Mouse (Mus musculus) lung, embryonic 15.5 days (tissue): ENCODE measurements around the gene Gm156. TPM values are rescaled to one million over a fixed set of nuclear protein-coding genes. Genes with fewer than 3 reads are reported as not detected.

Experiments
- ATAC-seq: fragments of 200-750 bp; cut with Nextera tagmentation; 2 replicates; pipeline ENCODE4 v1.8.0; 2017; ENCODE audit warnings: moderate number of reproducible peaks, borderline replicate concordance; ENCODE audit not compliant: low FRiP score, low TSS enrichment; ENCODE audit errors: extremely low read depth
- H3K27ac ChIP-seq: fragments of 300-500 bp; sonication (generic); 2 replicates; pipeline ENCODE4 v1.5.1; 2015; ENCODE audit warnings: moderate library complexity, mild to moderate bottlenecking, inconsistent platforms
- H3K27me3 ChIP-seq: fragments of 300-500 bp; sonication (generic); 2 replicates; pipeline ENCODE4 v1.6.1; 2015; ENCODE audit warnings: inconsistent platforms
- H3K36me3 ChIP-seq: fragments of 300-500 bp; sonication (generic); 2 replicates; pipeline ENCODE4 v1.6.1; 2015; ENCODE audit warnings: inconsistent platforms
- H3K4me1 ChIP-seq: fragments of 300-500 bp; sonication (generic); 2 replicates; pipeline ENCODE4 v1.6.1; 2015; ENCODE audit warnings: inconsistent platforms
- H3K4me2 ChIP-seq: fragments of 300-500 bp; sonication (generic); 2 replicates; pipeline ENCODE4 v1.6.1; 2015; ENCODE audit warnings: inconsistent platforms, mild to moderate bottlenecking, moderate library complexity
- H3K4me3 ChIP-seq: fragments of 300-500 bp; sonication (generic); 2 replicates; pipeline ENCODE4 v1.5.1; 2015; ENCODE audit warnings: mild to moderate bottlenecking, inconsistent platforms
- H3K9ac ChIP-seq: fragments of 300-500 bp; sonication (generic); 2 replicates; pipeline ENCODE4 v1.6.1; 2015; ENCODE audit warnings: inconsistent platforms
- H3K9me3 ChIP-seq: fragments of 300-500 bp; sonication (generic); 2 replicates; pipeline ENCODE4 v1.6.1; 2016; ENCODE audit warnings: inconsistent platforms
- WGBS: fragments of 180-500 bp; shearing (Covaris S2); methylation state at CpG from one replicate; pipeline ENCODE4 v1.1.7; 2015; 5-methylcytosine and 5-hydroxymethylcytosine counted together
- polyA plus RNA-seq: library from polyadenylated mRNA; unstranded; fragments of >200 nt; fragmentation: Nextera tagmentation; extraction: Ambion mirVana; gene quantifications from 2 replicates; pipeline ENCODE4 v1.2.1, GENCODE M21; 2015

Gm156 gene
- polyA plus RNA-seq, 1 experiment from 2014 or later: not detected

DNA sequence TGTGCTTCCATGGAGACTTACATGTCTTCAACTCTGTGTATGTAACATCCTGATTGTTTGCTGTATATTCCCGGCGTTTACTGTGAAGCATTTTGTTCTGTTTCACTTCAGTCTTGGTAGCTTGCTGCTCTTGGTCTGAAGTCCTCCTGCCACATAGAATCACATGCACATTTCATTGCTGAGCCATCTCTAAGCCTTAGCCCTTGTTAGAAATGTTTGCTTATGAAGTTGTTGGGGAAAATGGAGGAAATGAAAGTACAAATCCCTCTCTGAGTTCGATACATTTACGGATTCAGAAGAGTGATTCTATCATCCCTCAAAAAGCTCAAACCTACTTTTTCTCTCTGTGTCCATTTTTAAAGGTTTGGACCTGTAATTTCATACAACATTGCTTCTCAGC is 67.0 kb downstream of the Gm156 start, which contains the start of gene Klri1:
TSS of gene Klri1 (minus strand) at position 101 of the 400 bp plus-strand sequence.
- no peaks in the 10 kb centered on the region for H3K27me3 ChIP-seq
- H3K36me3 ChIP-seq: no peaks in the 10 kb centered on the region
- no peak within 1 kb of the TSS for H3K27ac ChIP-seq
- no peaks in the 10 kb centered on the region for H3K4me1 ChIP-seq
- WGBS: 87% methylated on average over 4 of the region's 4 CpGs
- ATAC-seq: no peak
- no peak within 1 kb of the TSS for H3K4me3 ChIP-seq
- H3K9me3 ChIP-seq: no peaks in the 10 kb centered on the region
- H3K4me2 ChIP-seq: no peak within 1 kb of the TSS
- H3K9ac ChIP-seq: no peak within 1 kb of the TSS

Other genes starting within 250 kb of the Gm156 start
- not detected in 2 replicates for gene Klre1, start 206.4 kb downstream of the Gm156 start, polyA plus RNA-seq
- 0.55 TPM in 1 of 2 replicates, not detected in the other for gene Klrd1, start 192.5 kb downstream of the Gm156 start, polyA plus RNA-seq
- 0.10 and 0.34 TPM in 2 replicates for gene Klrk1, start 160.4 kb downstream of the Gm156 start, polyA plus RNA-seq
- gene Klrc3, start 140.9 kb downstream of the Gm156 start, polyA plus RNA-seq: not detected in 2 replicates
- 0.06 TPM in 1 of 2 replicates, not detected in the other for gene Klrc2, start 123.6 kb downstream of the Gm156 start, polyA plus RNA-seq
- 0.35 TPM in 1 of 2 replicates, not detected in the other for gene Klrc1, start 105.3 kb downstream of the Gm156 start, polyA plus RNA-seq
- gene Klri1, start 67.1 kb downstream of the Gm156 start, polyA plus RNA-seq: not detected in 2 replicates
- not detected in 2 replicates for gene Klri2, start 43.8 kb downstream of the Gm156 start, polyA plus RNA-seq
- not detected in 2 replicates for gene Gm17631, start 78.4 kb upstream of the Gm156 start, polyA plus RNA-seq
- not detected in 2 replicates for gene Klra17, start 92.4 kb upstream of the Gm156 start, polyA plus RNA-seq
- not detected in 2 replicates for gene Klra5, start 133.4 kb upstream of the Gm156 start, polyA plus RNA-seq
- gene Klra6, start 242.7 kb upstream of the Gm156 start, polyA plus RNA-seq: not detected in 2 replicates